Mouse (Mus musculus) limb, embryonic 15.5 days (tissue): ENCODE data around the gene Oprd1. TPM values are rescaled to one million over a fixed set of nuclear protein-coding genes. Genes with fewer than 3 reads are reported as not detected.
A peak's percentile ranks its signal among the peaks of the same experiment; 100 is the strongest.

Experiments
- ATAC-seq: fragments of 200-750 bp; cut with Nextera tagmentation; 2 replicates; pipeline ENCODE4 v1.8.0; 2017; ENCODE audit warnings: low read depth, moderate TSS enrichment; ENCODE audit not compliant: insufficient number of reproducible peaks, low FRiP score, low TSS enrichment
- H3K27ac ChIP-seq: fragments of 300-500 bp; sonication (generic); 2 replicates; pipeline ENCODE4 v1.5.1; 2015; ENCODE audit warnings: moderate library complexity, mild to moderate bottlenecking, inconsistent platforms
- H3K27me3 ChIP-seq: fragments of 300-500 bp; sonication (generic); 2 replicates; pipeline ENCODE4 v1.6.1; 2015; ENCODE audit warnings: inconsistent platforms
- H3K36me3 ChIP-seq: fragments of 300-500 bp; sonication (generic); 2 replicates; pipeline ENCODE4 v1.6.1; 2015; ENCODE audit warnings: inconsistent platforms
- H3K4me1 ChIP-seq: fragments of 300-500 bp; sonication (generic); 2 replicates; pipeline ENCODE4 v1.6.1; 2015; ENCODE audit warnings: inconsistent platforms
- H3K4me2 ChIP-seq: fragments of 300-500 bp; sonication (generic); 2 replicates; pipeline ENCODE4 v1.6.1; 2015; ENCODE audit warnings: mild to moderate bottlenecking, inconsistent platforms
- H3K4me3 ChIP-seq: fragments of 300-500 bp; sonication (generic); 2 replicates; pipeline ENCODE4 v1.5.1; 2015; ENCODE audit warnings: mild to moderate bottlenecking, inconsistent platforms
- H3K9ac ChIP-seq: fragments of 300-500 bp; sonication (generic); 2 replicates; pipeline ENCODE4 v1.6.1; 2015; ENCODE audit warnings: inconsistent platforms
- H3K9me3 ChIP-seq: fragments of 300-500 bp; sonication (generic); 2 replicates; pipeline ENCODE4 v1.6.1; 2016; ENCODE audit warnings: inconsistent platforms
- WGBS: fragments of 180-500 bp; shearing (Covaris S2); methylation state at CpG from one replicate; pipeline ENCODE4 v1.1.7; 2015; 5-methylcytosine and 5-hydroxymethylcytosine counted together
- polyA plus RNA-seq: library from polyadenylated mRNA; unstranded; fragments of >200 nt; fragmentation: Nextera tagmentation; extraction: Ambion mirVana; gene quantifications from 2 replicates; pipeline ENCODE4 v1.2.1, GENCODE M21; 2015

Gene Oprd1
- polyA plus RNA-seq, result 0.17 and 0.18 TPM in 2 replicates

DNA sequence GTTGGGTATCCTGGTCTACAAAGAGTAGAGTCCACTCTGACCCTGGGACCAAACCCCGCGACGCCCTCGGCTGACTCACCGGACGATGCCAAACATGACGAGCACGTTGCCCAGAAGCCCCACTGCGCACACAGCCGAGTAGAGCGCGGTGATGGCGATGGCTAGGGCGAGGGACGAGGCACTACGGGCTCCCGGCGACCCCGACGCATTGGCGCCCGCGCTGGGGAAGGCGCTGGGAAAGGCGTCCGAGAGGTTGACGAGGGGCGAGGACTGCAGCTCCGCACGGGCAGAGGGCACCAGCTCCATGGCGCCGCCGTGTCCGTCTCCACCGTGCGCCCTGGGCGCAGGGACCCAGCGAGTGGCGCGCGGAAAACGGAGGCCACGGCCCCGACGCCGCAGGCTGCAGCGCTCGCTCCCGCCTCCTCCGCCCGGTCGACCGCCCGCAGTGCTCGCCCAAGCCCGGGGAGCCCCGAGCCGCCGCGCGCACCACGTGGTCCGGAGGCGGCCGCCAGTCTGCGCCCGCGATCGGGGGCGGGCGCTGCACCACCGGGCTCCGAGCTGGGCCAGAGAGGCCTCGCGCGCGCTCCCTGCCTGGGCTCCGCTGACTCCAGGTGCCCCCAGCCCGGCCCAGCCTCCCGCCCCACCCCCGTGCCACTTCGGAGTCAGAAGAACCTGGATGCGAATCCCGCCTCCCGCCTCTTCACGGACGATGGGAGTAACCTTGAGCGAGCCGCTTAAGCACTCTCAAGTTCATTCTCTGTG is at the start of gene Oprd1:
Gene Oprd1, minus strand, starts transcription at position 407 of the 762 bp plus-strand sequence.
- no peak for ATAC-seq
- peaks cover 11% of the 10 kb centered on the region for H3K4me1 ChIP-seq
- H3K27ac ChIP-seq, result no peak within 1 kb of the TSS
- 0 out of 2 replicates have a peak within 1 kb of the TSS, but pooled peaks have one; percentile 7 for H3K9ac ChIP-seq
- H3K27me3 ChIP-seq, result peaks cover 64% of the 10 kb centered on the region
- WGBS, result 1% methylated on average over 87 of the region's 89 CpGs
- H3K4me2 ChIP-seq, result peak within 1 kb of the TSS; percentile 94
- H3K36me3 ChIP-seq, result no peaks in the 10 kb centered on the region
- no peaks in the 10 kb centered on the region for H3K9me3 ChIP-seq
- peak within 1 kb of the TSS; percentile 46 for H3K4me3 ChIP-seq

- Histone ChIP-seq H3K36me3 (peaks cover 45% of the 10 kb centered on the region), H3K9me3 (no peaks in the 10 kb centered on the region), H3K27me3 (no peaks in the 10 kb centered on the region), H3K4me2 (no peak overlapping the region), H3K4me1 (no peaks in the 10 kb centered on the region), H3K27ac (no peak overlapping the region), H3K4me3 (no peak overlapping the region), H3K9ac (no peak overlapping the region)
- ATAC-seq, result no peak
- WGBS, result 88% methylated on average over 2 of the region's 2 CpGs
Observed at GRCm38 (mm10) chr4:132187826-132188401, 43.6 kb upstream of the Oprd1 start.

- H3K4me3 ChIP-seq, result no peak overlapping the region
- ATAC-seq, result no peak
- H3K36me3 ChIP-seq, result peaks cover 46% of the 10 kb centered on the region
- H3K9ac ChIP-seq, result no peak overlapping the region
- 93% methylated on average over 3 of the region's 3 CpGs for WGBS
- H3K27ac ChIP-seq, result no peak overlapping the region
- H3K4me2 ChIP-seq, result no peak overlapping the region
- no peaks in the 10 kb centered on the region for H3K9me3 ChIP-seq
- H3K4me1 ChIP-seq, result no peaks in the 10 kb centered on the region
- no peaks in the 10 kb centered on the region for H3K27me3 ChIP-seq
Observed at GRCm38 (mm10) chr4:132183162-132183561, 38.9 kb upstream of the Oprd1 start.

GRCm38 (mm10) chr4:132181721-132182658 is 37.7 kb upstream of the Oprd1 start:
- Histone ChIP-seq H3K4me1 (no peaks in the 10 kb centered on the region), H3K27me3 (no peaks in the 10 kb centered on the region), H3K36me3 (peaks cover 46% of the 10 kb centered on the region), H3K9ac (no peak overlapping the region), H3K4me2 (no peak overlapping the region), H3K4me3 (no peak overlapping the region), H3K27ac (no peak overlapping the region), H3K9me3 (no peaks in the 10 kb centered on the region)
- ATAC-seq, result no peak
- 63% methylated on average over 22 of the region's 22 CpGs for WGBS

GRCm38 (mm10) chr4:132180710-132181109 is 36.4 kb upstream of the Oprd1 start:
- Histone ChIP-seq H3K9me3 (no peaks in the 10 kb centered on the region), H3K27ac (no peak overlapping the region), H3K9ac (no peak overlapping the region), H3K4me1 (no peaks in the 10 kb centered on the region), H3K27me3 (no peaks in the 10 kb centered on the region), H3K4me3 (no peak overlapping the region), H3K36me3 (peaks cover 43% of the 10 kb centered on the region), H3K4me2 (no peak overlapping the region)
- WGBS, result 72% methylated on average over 9 of the region's 9 CpGs
- no peak for ATAC-seq

DNA sequence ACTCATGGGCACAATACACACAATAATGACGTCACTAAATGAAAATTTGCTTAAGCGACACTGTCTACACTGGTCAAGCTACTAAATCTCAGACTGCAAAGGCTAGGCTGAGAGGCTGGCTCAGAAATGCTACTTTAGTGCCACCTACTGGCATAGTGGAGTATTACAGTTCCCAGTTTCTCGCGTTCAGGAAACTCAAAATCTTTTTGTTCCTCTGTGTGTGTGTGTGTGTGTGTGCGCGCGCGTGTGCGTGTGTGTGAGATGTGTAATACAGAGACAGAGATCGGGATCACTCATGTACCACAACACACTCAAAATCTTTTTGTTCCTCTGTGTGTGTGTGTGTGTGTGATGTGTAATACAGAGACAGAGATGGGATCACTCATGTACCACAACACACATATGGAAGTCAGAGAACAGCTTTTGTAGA is 34.4 kb upstream of the Oprd1 start:
- WGBS, result 10% methylated on average over 10 of the region's 10 CpGs
- ATAC-seq, result peak; percentile 79; the same call in 1 of the 2 replicates

GRCm38 (mm10) chr4:132176474-132176873 is 32.2 kb upstream of the Oprd1 start:
- no peak overlapping the region for H3K4me2 ChIP-seq
- 55% methylated on average over 10 of the region's 10 CpGs for WGBS
- H3K9me3 ChIP-seq, result no peaks in the 10 kb centered on the region
- no peaks in the 10 kb centered on the region for H3K27me3 ChIP-seq
- H3K4me3 ChIP-seq, result no peak overlapping the region
- no peak for ATAC-seq
- H3K9ac ChIP-seq, result no peak overlapping the region
- peaks cover 9% of the 10 kb centered on the region for H3K36me3 ChIP-seq
- no peak overlapping the region for H3K27ac ChIP-seq
- no peaks in the 10 kb centered on the region for H3K4me1 ChIP-seq

More for the DNA sequence above, 34.4 kb upstream of the Oprd1 start:
- H3K27me3 ChIP-seq, result no peaks in the 10 kb centered on the region
- no peaks in the 10 kb centered on the region for H3K9me3 ChIP-seq
- H3K27ac ChIP-seq, result no peak overlapping the region
- H3K4me2 ChIP-seq, result no peak overlapping the region
- no peak overlapping the region for H3K4me3 ChIP-seq
- H3K9ac ChIP-seq, result no peak overlapping the region
- H3K36me3 ChIP-seq, result peaks cover 25% of the 10 kb centered on the region
- no peaks in the 10 kb centered on the region for H3K4me1 ChIP-seq

DNA sequence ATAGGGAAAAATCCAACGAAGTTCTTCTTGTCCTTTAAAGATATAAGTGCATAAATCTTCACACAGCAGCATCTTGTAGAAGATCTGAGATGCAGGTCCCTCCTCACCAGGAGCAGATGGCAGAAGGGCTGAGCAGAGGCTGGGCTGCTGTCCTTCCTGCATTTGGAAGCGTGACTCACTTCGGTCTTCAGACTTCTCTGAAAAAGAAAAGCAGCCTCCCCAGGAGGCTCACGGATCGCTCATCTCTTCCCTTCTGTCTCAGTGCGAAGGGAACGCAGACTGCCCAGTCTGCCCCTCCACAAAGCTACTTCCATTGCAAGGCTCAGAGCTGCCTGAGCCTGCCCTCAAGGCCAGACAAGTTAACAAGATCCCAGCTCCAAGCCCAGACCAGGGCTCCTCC is 26.6 kb upstream of the Oprd1 start:
- Histone ChIP-seq H3K27me3 (no peaks in the 10 kb centered on the region), H3K27ac (no peak overlapping the region), H3K36me3 (no peaks in the 10 kb centered on the region), H3K9ac (no peak overlapping the region), H3K4me3 (no peak overlapping the region), H3K4me2 (no peak overlapping the region), H3K9me3 (no peaks in the 10 kb centered on the region), H3K4me1 (peaks cover 8% of the 10 kb centered on the region; the same call in 1 of the 2 replicates)
- 35% methylated on average over 7 of the region's 7 CpGs for WGBS
- ATAC-seq, result no peak

DNA sequence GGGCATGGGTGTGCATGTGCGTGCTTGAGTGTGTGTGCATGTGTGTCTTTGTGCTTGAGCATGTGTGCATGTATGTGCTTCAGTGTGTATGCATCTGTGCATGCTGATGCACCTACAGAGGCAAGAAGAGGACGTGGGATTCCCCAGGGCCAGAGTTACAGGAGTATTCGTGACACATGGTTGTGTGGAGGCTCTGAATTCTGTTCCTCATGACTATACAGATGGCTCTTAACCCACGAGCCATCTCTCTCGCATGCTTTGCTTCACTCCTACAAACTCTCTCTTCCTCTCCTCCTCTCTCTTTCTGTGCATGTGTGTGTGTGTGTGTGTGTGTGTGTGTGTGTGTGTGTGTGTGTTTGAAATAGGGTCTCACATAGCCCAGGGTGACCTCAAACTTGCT is 25.5 kb upstream of the Oprd1 start:
- no peaks in the 10 kb centered on the region for H3K9me3 ChIP-seq
- H3K9ac ChIP-seq, result no peak overlapping the region
- H3K4me2 ChIP-seq, result no peak overlapping the region
- H3K4me3 ChIP-seq, result no peak overlapping the region
- H3K36me3 ChIP-seq, result no peaks in the 10 kb centered on the region
- H3K27me3 ChIP-seq, result no peaks in the 10 kb centered on the region
- peaks cover 14% of the 10 kb centered on the region; the same call in 1 of the 2 replicates for H3K4me1 ChIP-seq
- no peak overlapping the region for H3K27ac ChIP-seq
- no peak for ATAC-seq
- WGBS, result 79% methylated on average over 5 of the region's 5 CpGs

GRCm38 (mm10) chr4:132169271-132169670 is 25.0 kb upstream of the Oprd1 start:
- no peak overlapping the region for H3K27ac ChIP-seq
- H3K4me1 ChIP-seq, result peaks cover 14% of the 10 kb centered on the region; the same call in 1 of the 2 replicates
- H3K27me3 ChIP-seq, result no peaks in the 10 kb centered on the region
- WGBS, result 90% methylated on average over 3 of the region's 3 CpGs
- H3K4me3 ChIP-seq, result no peak overlapping the region
- H3K9me3 ChIP-seq, result no peaks in the 10 kb centered on the region
- H3K36me3 ChIP-seq, result no peaks in the 10 kb centered on the region
- H3K4me2 ChIP-seq, result no peak overlapping the region
- no peak overlapping the region for H3K9ac ChIP-seq
- no peak for ATAC-seq

GRCm38 (mm10) chr4:132167436-132167835 is 23.1 kb upstream of the Oprd1 start:
- H3K4me1 ChIP-seq, result peaks cover 14% of the 10 kb centered on the region; the same call in 1 of the 2 replicates
- H3K36me3 ChIP-seq, result no peaks in the 10 kb centered on the region
- no peak overlapping the region for H3K9ac ChIP-seq
- H3K4me3 ChIP-seq, result no peak overlapping the region
- no peaks in the 10 kb centered on the region for H3K9me3 ChIP-seq
- H3K4me2 ChIP-seq, result no peak overlapping the region
- no peak overlapping the region for H3K27ac ChIP-seq
- no peaks in the 10 kb centered on the region for H3K27me3 ChIP-seq
- 85% methylated on average over 3 of the region's 3 CpGs for WGBS
- no peak for ATAC-seq
